Mouse (Mus musculus): ENCODE measurements around the gene Sirt6. TPM values are rescaled to one million over a fixed set of nuclear protein-coding genes. Genes with fewer than 3 reads are reported as not detected.
A peak's percentile ranks its signal among the peaks of the same experiment; 100 is the strongest.

Gene Sirt6
- polyA plus RNA-seq, 1 experiment from 2014 or later: 53.3 TPM

GRCm38 (mm10) chr10:81580441-81581070 lies 47.0 kb downstream of the Sirt6 start:
- no peak for ATAC-seq (ENCODE audit: low FRiP score, low read depth)
- Histone ChIP-seq H3K4me3 (no peak overlapping the region), H3K36me3 (no peaks in the 10 kb centered on the region), H3K9ac (no peak overlapping the region), H3K4me2 (replicated peaks) (no peak overlapping the region; the same call in 1 of the 2 replicates), H3K4me1 (peaks cover 17% of the 10 kb centered on the region), H3K9me3 (no peaks in the 10 kb centered on the region), H3K27ac (no peak overlapping the region), H3K27me3 (replicated peaks) (peaks cover 74% of the 10 kb centered on the region)
- WGBS: 55% methylated on average over 25 of the region's 25 CpGs

- Histone ChIP-seq H3K9ac (no peak overlapping the region), H3K9me3 (no peaks in the 10 kb centered on the region), H3K27me3 (replicated peaks) (peaks cover 76% of the 10 kb centered on the region), H3K4me3 (no peak overlapping the region), H3K27ac (no peak overlapping the region), H3K36me3 (no peaks in the 10 kb centered on the region), H3K4me2 (replicated peaks) (no peak overlapping the region; the same call in 1 of the 2 replicates), H3K4me1 (peaks cover 23% of the 10 kb centered on the region)
- WGBS: 71% methylated on average over 4 of the region's 4 CpGs
- no peak for ATAC-seq (ENCODE audit: low FRiP score, low read depth)
These were observed 47.6 kb downstream of the Sirt6 start for GRCm38 (mm10) chr10:81579967-81580366.

DNA sequence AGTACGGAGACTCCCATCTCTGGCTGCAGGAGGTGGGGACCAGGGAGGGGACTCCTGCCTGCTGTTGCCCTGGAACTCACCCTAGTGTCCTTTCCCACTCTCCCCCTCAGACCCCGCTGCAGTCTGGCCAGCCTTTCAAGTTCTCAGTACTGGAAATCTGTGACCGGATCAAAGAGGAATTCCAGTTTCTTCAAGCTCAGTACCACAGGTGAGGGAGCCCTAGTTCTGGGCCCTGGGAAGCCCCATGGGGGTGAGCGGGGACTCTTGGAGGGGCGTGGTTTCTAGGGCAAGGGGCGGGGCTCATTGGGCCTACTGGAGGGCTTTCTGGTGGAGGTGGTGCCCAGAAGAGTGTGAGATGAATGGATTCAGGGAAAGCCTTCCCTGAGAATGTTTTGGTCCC lies 51.9 kb downstream of the Sirt6 start:
- Histone ChIP-seq H3K4me1 (peaks cover 35% of the 10 kb centered on the region), H3K36me3 (no peaks in the 10 kb centered on the region), H3K4me2 (replicated peaks) (peak overlapping the region; percentile 79), H3K4me3 (peak overlapping the region; percentile 47), H3K9me3 (no peaks in the 10 kb centered on the region), H3K27ac (no peak overlapping the region), H3K27me3 (replicated peaks) (peaks cover 77% of the 10 kb centered on the region), H3K9ac (peak overlapping the region; percentile 66)
- 3% methylated on average over 6 of the region's 6 CpGs for WGBS
- ATAC-seq (ENCODE audit: low FRiP score, low read depth): no peak

GRCm38 (mm10) chr10:81575208-81575631 lies 52.4 kb downstream of the Sirt6 start:
- under 1% methylated on average over 30 of the region's 30 CpGs for WGBS
- ATAC-seq (ENCODE audit: low FRiP score, low read depth): no peak
- peaks cover 40% of the 10 kb centered on the region for H3K4me1 ChIP-seq

DNA sequence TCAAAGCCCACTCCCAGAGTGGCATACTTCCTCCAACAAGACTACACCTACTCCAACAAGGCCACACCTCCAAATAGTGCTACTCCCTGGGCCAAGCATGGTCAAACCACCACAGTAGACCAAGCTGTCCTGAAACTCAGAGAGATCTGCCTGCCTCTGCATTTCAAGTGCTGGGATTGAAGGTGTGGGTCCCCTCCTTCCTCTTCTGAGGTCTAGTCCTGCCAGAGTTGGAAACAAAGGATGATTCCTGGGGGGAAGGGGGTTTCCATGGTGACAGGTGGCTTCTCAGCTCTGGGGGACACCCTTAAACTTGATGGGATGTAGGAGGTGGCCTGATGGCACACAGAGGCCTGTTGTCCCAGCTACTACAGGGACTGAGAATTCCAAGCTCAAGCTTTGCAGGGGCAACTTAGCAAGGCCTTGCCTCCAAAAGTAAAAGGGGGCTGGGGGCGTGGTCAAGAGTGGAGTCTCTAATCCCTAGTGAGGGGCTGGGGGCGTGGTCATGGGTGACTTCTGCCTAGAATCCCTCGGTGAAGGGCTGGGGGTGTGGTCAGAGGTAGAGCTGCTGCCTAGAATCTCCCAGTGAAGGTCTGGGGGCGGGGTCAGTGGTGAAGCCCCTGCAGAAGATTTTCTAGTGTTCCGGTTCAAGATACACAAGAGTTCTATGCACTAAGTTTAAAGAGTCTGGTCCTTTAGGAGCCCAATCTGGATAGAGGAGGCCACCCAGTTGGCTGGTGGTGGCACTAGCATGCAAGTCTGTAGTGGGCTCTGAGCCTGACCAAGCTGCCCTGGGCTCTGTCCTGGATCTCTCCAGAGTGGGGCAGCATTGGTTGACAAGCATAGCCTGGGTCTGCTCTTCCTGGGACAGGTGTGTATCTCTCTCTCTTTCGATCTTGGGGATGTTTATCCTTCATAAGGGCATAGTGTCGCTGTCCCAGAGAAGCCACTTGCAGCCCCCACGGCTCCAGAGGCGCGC lies 53.2 kb downstream of the Sirt6 start, which contains the start of gene Tle2:
TSS of gene Tle2 (plus strand) at position 481 of the 976 bp plus-strand sequence.
- peak within 1 kb of the TSS; percentile 79 for H3K4me2 ChIP-seq (replicated peaks)
- H3K27me3 ChIP-seq (replicated peaks): peaks cover 69% of the 10 kb centered on the region
- H3K9ac ChIP-seq: peak within 1 kb of the TSS; percentile 66
- no peaks in the 10 kb centered on the region for H3K9me3 ChIP-seq
- peaks cover 49% of the 10 kb centered on the region for H3K4me1 ChIP-seq
- peak within 1 kb of the TSS; percentile 47 for H3K4me3 ChIP-seq
- ATAC-seq (ENCODE audit: low FRiP score, low read depth): no peak
- H3K36me3 ChIP-seq: no peaks in the 10 kb centered on the region
- H3K27ac ChIP-seq: no peak within 1 kb of the TSS
- 27% methylated on average over 10 of the region's 10 CpGs for WGBS

More at GRCm38 (mm10) chr10:81575208-81575631, 52.4 kb downstream of the Sirt6 start:
- H3K4me3 ChIP-seq: peak overlapping the region; percentile 47
- H3K9me3 ChIP-seq: no peaks in the 10 kb centered on the region
- H3K27me3 ChIP-seq (replicated peaks): peaks cover 72% of the 10 kb centered on the region
- H3K36me3 ChIP-seq: no peaks in the 10 kb centered on the region
- peak overlapping the region; percentile 66 for H3K9ac ChIP-seq
- no peak overlapping the region for H3K27ac ChIP-seq
- peak overlapping the region; percentile 79 for H3K4me2 ChIP-seq (replicated peaks)

DNA sequence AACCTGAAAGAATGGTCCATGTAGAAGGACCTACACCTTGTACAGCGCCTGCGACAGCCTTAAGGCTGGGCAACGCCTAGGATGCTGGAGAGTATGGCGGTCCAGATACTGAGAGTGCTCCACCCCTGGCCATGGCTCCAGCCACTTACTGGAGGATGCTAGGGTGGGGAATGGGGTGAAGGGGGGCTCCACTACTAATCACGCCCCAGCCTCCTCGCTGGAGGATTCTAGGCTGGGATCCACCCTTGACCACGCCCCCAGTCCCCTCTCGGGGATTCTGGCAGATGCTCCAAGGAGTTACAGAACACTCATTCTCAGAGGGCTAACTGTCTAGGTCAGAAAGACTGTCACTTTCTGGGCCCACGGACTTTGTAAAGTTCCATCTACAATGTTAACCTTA lies 54.6 kb downstream of the Sirt6 start:
- no peak for ATAC-seq (ENCODE audit: low FRiP score, low read depth)
- WGBS: 7% methylated on average over 9 of the region's 9 CpGs
- peaks cover 56% of the 10 kb centered on the region for H3K27me3 ChIP-seq (replicated peaks)
- H3K9ac ChIP-seq: no peak overlapping the region
- H3K36me3 ChIP-seq: no peaks in the 10 kb centered on the region
- no peaks in the 10 kb centered on the region for H3K9me3 ChIP-seq
- no peak overlapping the region; the same call in 1 of the 2 replicates for H3K4me3 ChIP-seq
- peaks cover 61% of the 10 kb centered on the region for H3K4me1 ChIP-seq
- no peak overlapping the region for H3K27ac ChIP-seq
- H3K4me2 ChIP-seq (replicated peaks): peak overlapping the region; percentile 71; the same call in 1 of the 2 replicates

DNA sequence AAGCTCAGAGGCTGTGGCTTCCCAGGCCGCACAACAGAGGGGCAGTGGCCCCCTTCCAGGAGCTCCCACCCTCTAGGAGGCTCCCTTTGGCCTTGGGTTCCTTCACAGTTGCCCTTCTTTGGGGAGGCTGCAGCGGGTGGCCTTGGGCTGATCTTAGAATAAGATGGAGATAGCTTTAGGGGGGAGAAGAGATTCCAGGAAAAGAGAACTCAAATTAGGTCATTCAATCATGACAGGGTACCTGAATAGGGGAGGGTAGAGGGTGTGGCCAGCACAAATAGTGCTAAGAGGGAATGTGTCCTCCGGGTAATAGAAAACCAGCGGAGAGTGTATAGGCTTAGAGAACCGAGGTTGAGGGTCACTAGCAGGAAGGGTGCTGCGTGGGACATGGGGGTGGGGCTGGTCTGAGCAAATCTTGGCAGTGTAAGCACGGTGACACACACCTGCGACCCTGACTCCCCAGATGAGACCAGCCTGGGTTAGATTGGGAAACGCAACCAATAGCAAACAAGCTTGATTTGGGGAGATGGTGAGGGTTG lies 55.4 kb downstream of the Sirt6 start:
- Histone ChIP-seq H3K27me3 (replicated peaks) (peaks cover 57% of the 10 kb centered on the region), H3K27ac (0 out of 2 replicates have a peak overlapping the region, but pooled peaks have one; percentile 8), H3K36me3 (no peaks in the 10 kb centered on the region), H3K4me1 (peaks cover 61% of the 10 kb centered on the region), H3K4me3 (no peak overlapping the region), H3K9me3 (no peaks in the 10 kb centered on the region), H3K9ac (0 out of 2 replicates have a peak overlapping the region, but pooled peaks have one; percentile 35), H3K4me2 (replicated peaks) (peak overlapping the region; percentile 71)
- no peak for ATAC-seq (ENCODE audit: low FRiP score, low read depth)
- under 1% methylated on average over 9 of the region's 9 CpGs for WGBS

Other genes starting within 250 kb of the Sirt6 start
- gene Fzr1, start 249.3 kb downstream of the Sirt6 start, polyA plus RNA-seq (2016; fragmentation: Nextera tagmentation; extraction: Ambion mirVana): 136 and 138 TPM in 2 replicates
- gene Dohh, start 243.4 kb downstream of the Sirt6 start, polyA plus RNA-seq (2016; fragmentation: Nextera tagmentation; extraction: Ambion mirVana): 75.6 and 77.9 TPM in 2 replicates
- gene Gm48551, start 243.3 kb downstream of the Sirt6 start, polyA plus RNA-seq (2016; fragmentation: Nextera tagmentation; extraction: Ambion mirVana): 5.0 and 5.3 TPM in 2 replicates
- gene Gm48552, start 238.8 kb downstream of the Sirt6 start, polyA plus RNA-seq (2016; fragmentation: Nextera tagmentation; extraction: Ambion mirVana): 2.3 and 2.5 TPM in 2 replicates
- gene Smim24, start 234.7 kb downstream of the Sirt6 start, polyA plus RNA-seq (2016; fragmentation: Nextera tagmentation; extraction: Ambion mirVana): 2.1 and 2.7 TPM in 2 replicates
- 21.7 and 22.2 TPM in 2 replicates for gene Nfic, start 172.2 kb downstream of the Sirt6 start, polyA plus RNA-seq (2016; fragmentation: Nextera tagmentation; extraction: Ambion mirVana)
- gene Celf5, start 145.1 kb downstream of the Sirt6 start, polyA plus RNA-seq (2016; fragmentation: Nextera tagmentation; extraction: Ambion mirVana): 32.3 and 33.0 TPM in 2 replicates
- 73.2 and 78.4 TPM in 2 replicates for gene Ncln, start 131.4 kb downstream of the Sirt6 start, polyA plus RNA-seq (2016; fragmentation: Nextera tagmentation; extraction: Ambion mirVana)
- gene S1pr4, start 127.7 kb downstream of the Sirt6 start, polyA plus RNA-seq (2016; fragmentation: Nextera tagmentation; extraction: Ambion mirVana): 0.51 and 0.56 TPM in 2 replicates
- 0.81 and 1.2 TPM in 2 replicates for gene Gna15, start 103.6 kb downstream of the Sirt6 start, polyA plus RNA-seq (2016; fragmentation: Nextera tagmentation; extraction: Ambion mirVana)
- gene Gna11, start 82.6 kb downstream of the Sirt6 start, polyA plus RNA-seq (2016; fragmentation: Nextera tagmentation; extraction: Ambion mirVana): 77.6 and 78.3 TPM in 2 replicates
- gene Aes, start 68.3 kb downstream of the Sirt6 start, polyA plus RNA-seq (2016; fragmentation: Nextera tagmentation; extraction: Ambion mirVana): 547 and 569 TPM in 2 replicates
- gene Tle2, start 53.2 kb downstream of the Sirt6 start, polyA plus RNA-seq (2016; fragmentation: Nextera tagmentation; extraction: Ambion mirVana): 18.1 and 19.6 TPM in 2 replicates
- gene Tle6, start 26.7 kb downstream of the Sirt6 start, polyA plus RNA-seq (2016; fragmentation: Nextera tagmentation; extraction: Ambion mirVana): 6.4 and 7.3 TPM in 2 replicates
- gene BC025920, start 21.5 kb downstream of the Sirt6 start, polyA plus RNA-seq (2016; fragmentation: Nextera tagmentation; extraction: Ambion mirVana): 1.4 and 2.3 TPM in 2 replicates
- gene Ankrd24, start 743 bp upstream of the Sirt6 start, polyA plus RNA-seq (2016; fragmentation: Nextera tagmentation; extraction: Ambion mirVana): 8.8 and 9.0 TPM in 2 replicates
- gene Gm10778, start 21.3 kb upstream of the Sirt6 start, polyA plus RNA-seq (2016; fragmentation: Nextera tagmentation; extraction: Ambion mirVana): 6.1 and 6.2 TPM in 2 replicates
- gene Zfp433, start 77.0 kb upstream of the Sirt6 start, polyA plus RNA-seq (2016; fragmentation: Nextera tagmentation; extraction: Ambion mirVana): 18.1 and 21.9 TPM in 2 replicates
- 9.2 and 14.6 TPM in 2 replicates for gene Gm3055, start 143.4 kb upstream of the Sirt6 start, polyA plus RNA-seq (2016; fragmentation: Nextera tagmentation; extraction: Ambion mirVana)
- gene Gm4767, start 184.4 kb upstream of the Sirt6 start, polyA plus RNA-seq (2016; fragmentation: Nextera tagmentation; extraction: Ambion mirVana): 2.5 and 2.9 TPM in 2 replicates
- gene Gm32687, start 236.1 kb upstream of the Sirt6 start, polyA plus RNA-seq (2016; fragmentation: Nextera tagmentation; extraction: Ambion mirVana): 11.1 and 14.4 TPM in 2 replicates